Mouse (Mus musculus) kidney, adult 11 months (tissue): Measurements from ENCODE around the gene Ctnnbl1.

Source experiments
- DNase-seq: peaks from one replicate; pipeline ENCODE4 v3.0.0; 2022

Gene Ctnnbl1

DNA sequence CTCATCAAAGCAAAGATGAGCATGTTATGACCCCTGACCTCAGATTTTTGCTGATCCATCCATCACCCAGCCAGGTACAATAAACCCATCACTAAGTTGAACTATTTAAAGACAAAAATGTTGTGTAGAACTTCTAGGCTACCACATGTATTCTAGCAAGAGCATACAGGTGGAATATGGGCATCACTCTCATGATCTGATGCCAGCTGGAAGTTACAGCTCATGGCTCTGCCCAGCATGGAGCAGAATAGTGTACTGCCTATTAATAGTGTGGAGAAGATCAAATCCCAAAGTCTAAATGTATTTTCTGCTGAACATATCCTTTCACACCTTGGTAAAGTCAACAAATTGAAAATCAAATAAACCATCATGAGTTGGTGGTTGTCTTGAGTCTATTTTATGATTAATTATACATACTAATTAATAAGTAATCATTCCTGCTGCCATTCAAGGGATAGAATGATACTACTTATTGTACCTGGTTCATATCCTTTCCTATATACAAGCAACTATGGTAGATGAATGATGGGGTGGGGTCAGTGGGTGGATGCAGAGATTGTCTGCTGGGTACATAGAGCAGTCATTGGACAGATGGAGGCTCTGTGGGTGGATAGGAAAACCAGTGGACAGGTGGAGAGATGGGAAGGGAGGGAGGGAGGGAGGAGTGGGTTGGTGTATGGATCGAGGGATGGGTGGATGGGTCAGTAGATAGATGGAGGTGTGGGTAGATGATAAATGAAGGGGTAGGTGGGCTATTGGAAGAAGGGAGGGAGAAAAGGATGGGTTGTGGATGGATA is 58.6 kb downstream of the Ctnnbl1 start:
- DNase-seq, result no peak

DNA sequence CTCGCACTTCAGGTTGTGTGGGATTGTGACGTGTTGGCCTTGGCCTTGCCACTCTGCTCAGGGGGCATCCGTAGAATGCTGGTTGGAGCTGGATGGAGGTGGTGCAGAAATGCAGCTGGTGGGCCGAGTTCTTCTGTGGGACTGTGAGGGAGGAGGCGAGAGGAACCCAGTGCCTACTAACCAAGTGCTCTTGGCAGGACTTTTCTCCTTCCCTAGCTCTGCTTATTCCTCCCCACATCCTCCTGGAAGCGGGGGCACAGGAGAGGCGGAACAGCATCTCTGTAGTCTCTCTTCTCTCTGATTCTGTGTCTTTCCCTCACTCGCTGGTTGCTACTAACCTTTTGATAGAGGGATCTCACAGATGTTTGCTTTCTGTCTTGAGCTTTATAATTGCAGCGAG is 62.3 kb downstream of the Ctnnbl1 start:
- DNase-seq, result no peak

DNA sequence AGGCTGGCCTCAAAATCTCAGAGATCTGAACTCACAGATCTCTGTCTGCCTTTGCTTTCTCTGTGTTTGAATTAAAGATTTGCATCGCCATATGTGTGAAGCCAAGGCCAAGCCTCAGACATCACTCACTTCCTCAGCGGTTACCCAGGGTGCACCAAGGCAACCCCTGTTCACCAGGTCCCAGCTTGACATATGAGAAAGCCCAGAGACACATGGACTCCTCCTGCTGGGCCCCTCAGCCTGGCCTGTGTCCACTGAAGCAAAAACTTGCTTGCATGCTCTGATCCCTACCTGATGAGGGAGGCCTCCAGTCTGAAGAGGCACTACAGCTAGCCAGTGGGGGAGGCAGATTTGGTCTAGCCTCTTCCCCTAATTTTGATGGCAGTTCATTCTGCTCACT is 63.1 kb downstream of the Ctnnbl1 start:
- no peak for DNase-seq

- no peak for DNase-seq
These were observed 63.7 kb downstream of the Ctnnbl1 start for GRCm38 (mm10) chr2:157800746-157801501.

- DNase-seq, result no peak
These were observed 64.5 kb downstream of the Ctnnbl1 start for GRCm38 (mm10) chr2:157801505-157802357.

GRCm38 (mm10) chr2:157802666-157803065 is 65.5 kb downstream of the Ctnnbl1 start:
- no peak for DNase-seq

- DNase-seq, result no peak
These were observed 67.2 kb downstream of the Ctnnbl1 start for GRCm38 (mm10) chr2:157804388-157804787.

DNA sequence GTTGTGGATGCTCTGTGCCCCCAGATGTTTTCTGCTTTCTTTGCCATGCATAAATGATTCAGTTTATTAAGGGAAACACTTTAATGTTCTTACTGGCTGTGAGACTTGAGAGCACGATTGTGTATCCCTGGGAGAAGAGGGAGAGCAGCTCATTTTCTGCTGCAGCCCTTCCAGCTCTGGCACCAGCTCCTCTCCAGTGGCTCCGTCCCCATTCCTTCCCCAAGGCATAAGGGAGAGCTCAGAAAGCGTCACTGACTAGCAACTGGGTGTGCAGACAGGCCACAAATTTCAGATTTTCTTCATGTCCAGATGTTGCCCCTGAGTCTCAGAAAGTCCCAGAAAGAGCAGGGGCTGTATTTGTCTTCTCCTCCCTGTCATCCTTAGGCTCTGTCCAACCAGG is 67.9 kb downstream of the Ctnnbl1 start:
- no peak for DNase-seq

DNA sequence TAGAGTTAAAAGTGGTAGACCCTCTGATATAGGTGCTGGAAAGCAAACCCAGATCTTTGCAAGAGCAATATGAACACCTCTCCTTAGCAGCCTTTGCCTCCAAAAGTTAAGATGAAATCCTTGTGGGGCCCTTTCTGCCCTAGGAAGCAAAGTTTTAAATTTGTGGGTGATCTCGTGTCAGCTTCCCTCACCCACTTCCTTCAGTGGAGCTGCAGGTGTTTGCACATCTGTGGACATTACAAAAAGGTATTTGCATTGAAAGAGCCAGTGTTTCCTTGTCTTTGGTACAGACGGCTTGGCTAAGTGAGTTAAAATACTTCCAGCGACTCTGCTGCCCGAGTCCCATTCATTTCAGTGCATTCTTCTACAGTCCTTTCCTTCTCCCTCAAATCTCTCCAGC is 69.9 kb downstream of the Ctnnbl1 start:
- no peak for DNase-seq

DNA sequence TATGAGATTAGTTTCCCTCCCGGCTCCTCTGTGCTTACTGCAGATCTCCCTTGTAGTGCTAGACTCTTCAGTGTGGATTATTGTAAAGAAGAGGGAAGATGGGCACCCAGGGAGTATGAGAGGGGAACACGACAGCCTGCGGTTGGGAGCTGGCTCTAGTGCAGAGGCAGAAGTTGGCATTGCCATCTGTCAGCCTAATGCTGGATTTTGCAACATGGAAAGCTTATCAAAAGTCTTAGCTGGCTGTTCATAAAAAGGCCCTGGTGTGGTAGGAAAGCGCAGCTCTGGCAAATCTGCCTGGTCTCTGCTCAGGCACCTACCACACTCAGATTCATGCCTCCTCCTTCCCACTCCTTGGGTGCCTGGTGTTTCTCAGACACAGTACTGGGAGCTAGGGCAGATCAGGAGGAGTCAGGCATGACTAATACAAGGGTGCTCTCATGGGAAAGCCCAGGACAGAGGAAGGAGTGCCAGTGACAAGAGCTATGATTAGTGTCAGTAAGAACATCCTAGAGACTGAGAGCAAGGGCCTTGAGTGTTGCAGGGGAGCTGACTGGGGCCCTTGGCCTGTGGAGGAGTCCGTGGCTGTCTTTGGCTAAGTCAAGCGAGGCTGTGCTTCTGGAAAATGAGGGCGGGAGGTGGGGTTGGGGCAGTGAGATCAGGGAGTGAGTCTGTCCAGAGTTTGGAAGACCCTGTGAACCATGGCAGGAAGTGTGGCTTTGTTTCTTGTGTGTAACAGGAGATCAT is 70.6 kb downstream of the Ctnnbl1 start:
- DNase-seq, result no peak

DNA sequence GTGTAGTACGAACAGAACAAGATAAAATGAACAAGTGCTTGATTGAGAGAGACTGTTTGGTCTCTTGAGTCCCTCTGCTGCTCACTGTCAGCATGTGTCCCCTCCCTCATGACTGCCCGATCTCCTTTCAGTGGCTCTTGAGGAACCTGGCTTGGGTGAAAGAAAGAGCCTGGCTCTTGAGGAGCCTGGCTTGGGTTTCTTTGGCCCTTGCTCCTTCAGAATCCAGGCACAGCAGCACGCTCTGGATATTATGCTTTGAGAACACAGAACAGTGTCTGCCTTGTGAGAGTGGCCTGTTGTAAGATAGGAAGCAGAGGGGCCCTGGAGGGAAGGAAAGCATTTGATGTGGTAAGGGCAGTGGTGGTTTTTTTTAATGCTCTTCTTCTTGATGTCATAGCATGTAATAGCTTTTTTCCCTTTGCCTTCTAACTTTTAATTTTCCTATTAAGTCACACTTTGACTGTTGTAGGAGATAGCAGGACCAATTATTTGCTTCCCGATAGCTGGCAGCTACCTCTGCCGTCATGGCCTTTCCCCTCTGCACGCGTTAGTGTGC is 71.2 kb downstream of the Ctnnbl1 start:
- DNase-seq, result no peak

- no peak for DNase-seq
These were observed 72.1 kb downstream of the Ctnnbl1 start for GRCm38 (mm10) chr2:157809341-157809740.

DNA sequence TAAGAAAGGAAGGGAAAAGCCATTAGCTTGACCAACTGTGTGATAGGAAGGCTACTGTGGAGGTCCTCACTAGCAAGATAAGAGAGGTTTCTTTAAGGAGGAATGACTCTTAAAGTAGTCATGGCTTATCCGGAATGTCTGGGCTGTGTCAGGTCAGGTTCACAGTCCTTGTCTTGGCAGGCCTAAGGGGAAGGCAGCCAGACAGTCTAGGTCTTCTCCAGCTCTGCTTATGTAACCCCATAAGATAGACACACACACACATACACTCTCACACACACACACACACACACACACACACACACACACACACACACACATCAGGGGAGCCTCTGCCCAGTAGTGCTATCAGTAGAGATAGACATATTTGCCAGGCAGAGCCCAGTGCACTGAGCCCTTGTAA is 73.5 kb downstream of the Ctnnbl1 start:
- no peak for DNase-seq

DNA sequence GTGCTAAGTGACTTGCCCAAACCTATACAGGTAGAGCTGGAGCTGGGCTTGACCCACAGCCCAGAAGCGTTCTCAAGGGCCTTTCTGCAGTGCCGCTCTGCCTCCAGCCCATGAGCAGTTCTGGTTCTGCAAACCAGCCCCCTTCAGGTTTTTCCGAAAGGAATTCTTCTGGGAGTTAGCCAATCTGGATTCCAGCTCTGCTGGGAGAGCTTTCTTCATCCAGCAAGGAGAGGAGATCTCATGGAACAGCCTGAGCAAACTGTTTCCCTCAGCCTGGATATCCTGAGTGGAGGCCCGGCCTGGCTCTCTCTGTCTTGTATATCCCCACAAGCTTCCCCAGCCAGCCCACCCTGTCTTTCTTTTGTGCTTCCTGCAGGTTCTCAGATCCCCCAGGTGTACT is 75.9 kb downstream of the Ctnnbl1 start:
- DNase-seq, result no peak

DNA sequence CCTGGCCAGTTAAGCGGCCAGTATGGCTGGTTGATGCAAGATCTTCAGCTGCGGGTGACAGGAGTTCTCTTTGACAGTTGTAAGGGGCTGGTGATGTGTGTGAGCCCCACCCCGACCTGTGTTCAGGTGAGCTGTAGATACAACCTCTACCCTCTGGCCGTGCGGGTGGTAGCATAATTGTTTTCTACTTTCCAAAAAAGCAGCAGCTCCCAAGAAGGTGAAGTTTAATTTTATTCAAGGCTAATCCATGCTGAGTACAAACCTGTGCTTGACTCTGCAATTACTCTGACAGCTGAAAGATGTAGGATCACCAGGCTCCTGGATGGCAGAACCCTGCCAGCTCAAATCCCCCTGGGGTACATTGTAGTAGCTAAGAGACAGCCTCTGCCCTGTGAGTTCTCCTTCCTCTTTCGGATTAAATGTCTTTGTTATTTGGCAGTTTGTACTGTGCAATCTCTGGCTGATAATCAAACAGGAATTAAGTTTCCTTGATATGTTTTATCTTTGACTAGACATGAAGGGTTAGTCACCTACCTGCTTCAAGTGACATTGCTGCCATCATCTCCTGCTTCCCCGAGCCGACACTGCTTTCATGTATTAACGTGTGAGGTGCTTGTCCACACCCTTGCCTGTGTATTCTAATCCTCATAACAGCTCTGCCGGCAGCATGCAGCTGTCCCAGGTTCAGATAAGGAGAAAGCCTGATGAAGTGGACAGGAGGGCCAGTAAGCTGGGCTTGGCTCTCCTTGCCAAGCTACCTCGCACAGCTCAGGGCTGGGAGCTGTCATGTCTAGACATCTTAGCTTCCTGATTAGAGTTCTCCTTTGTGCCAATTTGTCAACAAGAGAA is 77.1 kb downstream of the Ctnnbl1 start:
- DNase-seq, result no peak

DNA sequence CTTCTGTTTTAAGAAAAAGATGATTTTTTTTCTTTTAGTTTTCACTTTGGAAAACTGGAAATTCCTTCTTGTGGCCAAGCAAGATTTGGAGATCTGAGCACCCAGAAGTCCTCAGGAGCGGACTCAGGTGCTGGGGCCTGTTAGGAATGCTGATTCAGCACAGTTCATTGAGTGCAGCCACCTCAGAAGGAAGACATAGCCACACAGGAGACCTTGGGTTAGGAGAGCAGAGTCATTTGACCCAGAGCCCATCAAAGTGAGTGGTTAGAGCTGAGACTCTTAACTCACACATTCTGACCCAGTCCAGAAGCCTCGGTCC is 77.7 kb downstream of the Ctnnbl1 start:
- no peak for DNase-seq

GRCm38 (mm10) chr2:157817672-157818071 is 80.5 kb downstream of the Ctnnbl1 start:
- no peak for DNase-seq

DNA sequence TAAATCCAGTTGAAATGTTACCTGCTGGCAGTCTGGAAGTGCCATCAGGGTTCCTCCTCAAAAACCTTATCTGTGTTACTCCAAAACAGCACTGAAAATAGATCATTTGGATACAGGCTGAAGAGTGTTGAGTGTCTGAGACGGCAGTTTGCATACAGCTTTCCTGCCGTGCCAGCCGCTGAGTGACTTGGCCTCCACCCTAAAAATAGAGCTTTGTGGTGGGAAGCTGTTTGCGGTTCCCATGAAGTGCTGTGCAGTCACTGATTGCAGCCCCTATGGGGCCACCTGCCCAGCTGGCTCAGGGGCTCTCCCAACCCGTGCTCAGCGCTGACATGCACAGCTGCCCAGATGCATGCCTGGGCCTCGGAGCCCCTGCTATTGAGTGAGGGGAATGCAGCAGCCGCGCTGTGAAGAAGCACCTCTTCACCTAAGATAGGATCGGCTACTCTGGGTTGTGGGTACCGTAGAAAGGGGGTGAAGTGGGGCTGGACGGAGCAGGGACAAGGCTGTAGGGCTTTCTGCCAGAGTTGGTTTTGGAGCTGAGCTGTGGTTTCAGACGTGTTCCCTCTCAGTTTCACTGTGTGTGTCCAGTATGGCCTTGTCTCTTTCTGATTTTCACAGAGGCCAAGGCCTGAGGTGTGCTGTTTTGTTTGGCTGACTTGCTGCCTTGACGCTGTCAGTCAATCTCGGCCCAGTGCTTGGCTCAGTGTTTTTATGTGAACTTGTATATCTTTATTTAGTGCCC is 81.5 kb downstream of the Ctnnbl1 start:
- no peak for DNase-seq

DNA sequence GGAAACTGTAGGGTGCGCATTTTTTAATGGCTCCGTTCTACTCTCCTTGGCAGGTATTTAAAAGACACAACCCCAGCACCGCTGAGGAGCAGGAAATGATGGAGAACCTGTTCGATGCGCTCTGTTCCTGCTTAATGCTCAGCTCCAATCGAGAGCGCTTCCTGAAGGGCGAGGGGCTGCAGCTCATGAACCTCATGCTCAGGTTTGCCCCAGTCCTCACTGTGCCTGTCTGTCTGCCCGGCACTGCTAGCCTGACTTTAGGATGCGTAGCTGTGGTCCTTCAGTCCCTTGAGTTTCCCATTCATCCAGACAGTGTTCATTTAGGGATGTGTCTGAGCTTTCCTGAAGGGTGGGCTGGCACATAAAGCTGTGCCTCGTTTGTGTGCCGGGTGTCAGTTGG is 82.2 kb downstream of the Ctnnbl1 start:
- no peak for DNase-seq

DNA sequence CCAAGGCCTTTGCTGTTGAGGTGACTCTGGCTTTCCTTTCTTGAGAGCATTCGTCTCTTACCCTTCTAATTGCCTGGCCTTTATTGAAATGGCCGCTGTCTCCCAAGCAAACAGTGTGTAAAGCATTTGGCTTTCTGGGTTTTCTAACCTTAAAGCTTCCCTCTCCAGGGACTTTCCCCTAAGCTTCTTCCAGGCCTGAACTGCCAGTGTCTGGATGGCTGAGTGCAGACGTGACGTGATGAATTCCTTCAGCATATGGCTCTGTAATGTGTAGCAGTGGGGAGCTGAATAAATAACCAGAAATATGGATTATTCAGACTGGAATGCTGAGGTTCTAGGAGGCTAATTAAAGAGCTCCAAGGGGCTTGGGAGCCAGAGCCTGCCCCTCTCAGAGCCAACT is 84.1 kb downstream of the Ctnnbl1 start:
- DNase-seq, result no peak

GRCm38 (mm10) chr2:157823456-157823855 is 86.3 kb downstream of the Ctnnbl1 start:
- no peak for DNase-seq
